Mouse (Mus musculus) megakaryocyte, embryonic 14.5 days (primary cell): ENCODE measurements around the gene Bbs12.

Experiments
- FLI1 ChIP-seq: IDR thresholded peaks from 2 replicates; pipeline ENCODE4 v1.6.1; 2012; ENCODE audit warnings: low read length, inconsistent platforms, mixed read lengths
- GATA1 ChIP-seq: IDR thresholded peaks from 3 replicates; pipeline ENCODE4 v1.6.1; 2012; ENCODE audit warnings: mixed read lengths, low read length, inconsistent platforms, borderline replicate concordance

DNA sequence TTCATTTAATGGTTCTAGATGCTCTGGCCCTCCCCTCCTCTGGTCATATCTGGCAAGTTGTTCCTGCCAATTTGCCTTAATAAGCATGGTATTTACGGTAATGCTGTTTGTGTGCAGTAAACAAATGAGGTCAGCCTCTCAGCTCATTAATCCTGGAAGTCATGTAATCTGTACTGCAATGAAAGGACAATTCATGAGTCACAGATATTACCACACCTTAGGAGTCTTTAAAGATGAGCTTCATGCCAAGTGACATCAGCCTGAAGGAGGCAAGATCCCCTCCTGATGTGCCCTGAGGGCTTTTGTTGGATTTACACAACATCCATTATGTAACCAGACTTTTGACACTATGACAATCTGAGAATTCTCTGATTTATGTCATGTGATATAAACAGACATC is 42.4 kb downstream of the Bbs12 start:
- TF ChIP-seq GATA1 (no peak), FLI1 (no peak)
